Mouse (Mus musculus): Measurements from ENCODE around the gene Gm10382. TPM values are rescaled to one million over a fixed set of nuclear protein-coding genes. Genes with fewer than 3 reads are reported as not detected.
A peak's percentile ranks its signal among the peaks of the same experiment; 100 is the strongest.
"Not testable (repeated sequence)": the region's sequence is repeated elsewhere in the genome, so short reads cannot be mapped to it uniquely, and the experiment has no call there.

The Gm10382 gene
- polyA plus RNA-seq, 1 experiment from 2014 or later = 0.86 TPM

DNA sequence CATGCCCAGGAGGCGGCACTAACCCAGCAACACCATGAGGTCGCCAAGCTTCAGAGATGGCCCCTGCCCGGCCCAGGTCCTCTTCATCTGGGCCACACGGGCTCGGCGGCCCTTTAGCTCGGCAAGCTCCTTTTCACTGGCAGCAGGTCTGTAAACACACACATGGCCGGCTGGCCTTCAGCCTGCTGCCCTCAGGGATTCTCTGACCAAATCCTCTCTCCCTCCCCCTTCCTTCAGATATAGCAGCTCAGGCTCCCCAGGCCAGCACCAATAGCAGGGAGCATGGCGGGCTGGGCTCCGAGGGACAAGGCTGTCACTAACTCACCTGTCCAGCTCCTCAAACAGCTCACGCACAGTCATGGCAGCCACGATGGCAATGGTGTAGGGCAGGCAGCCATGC, 29.5 kb downstream of the Gm10382 start:
- H3K9me3 ChIP-seq = no peaks in the 10 kb centered on the region
- no peaks in the 10 kb centered on the region for H3K27me3 ChIP-seq (ENCODE audit: insufficient read depth, poor library complexity, severe bottlenecking)
- no peak overlapping the region for H3K4me3 ChIP-seq
- H3K4me1 ChIP-seq (replicated peaks) = no peaks in the 10 kb centered on the region
- no peak for DNase-seq (ENCODE audit: low spot score)
- 93% methylated on average over 12 of the region's 12 CpGs for WGBS
- no peak overlapping the region for H3K27ac ChIP-seq
- H3K36me3 ChIP-seq = peaks cover 100% of the 10 kb centered on the region

DNA sequence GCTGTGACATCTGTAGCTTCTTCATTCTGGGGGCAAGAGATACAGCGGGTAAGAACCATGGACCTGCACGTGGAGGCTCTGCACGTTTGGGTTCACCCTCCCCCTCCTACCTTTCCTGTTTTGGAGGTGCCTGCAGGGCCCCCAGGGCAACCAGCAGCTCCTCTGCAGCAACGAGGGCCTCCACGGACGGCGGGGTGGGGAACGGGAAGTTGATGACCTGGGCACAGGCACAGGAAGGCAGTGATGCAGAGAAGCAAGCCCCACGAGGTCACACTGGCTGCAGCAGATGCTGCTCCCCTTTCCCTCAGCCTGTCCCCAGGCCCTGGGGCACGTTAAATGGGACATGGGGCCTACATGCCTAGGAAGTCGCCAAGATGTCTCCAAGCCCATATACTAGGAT, 30.0 kb downstream of the Gm10382 start:
- Histone ChIP-seq H3K36me3 (peaks cover 100% of the 10 kb centered on the region), H3K4me1 (replicated peaks) (no peaks in the 10 kb centered on the region), H3K27me3 (ENCODE audit: insufficient read depth, poor library complexity, severe bottlenecking) (no peaks in the 10 kb centered on the region), H3K27ac (no peak overlapping the region), H3K4me3 (no peak overlapping the region), H3K9me3 (no peaks in the 10 kb centered on the region)
- 85% methylated on average over 11 of the region's 11 CpGs for WGBS
- DNase-seq (ENCODE audit: low spot score) = no peak

DNA sequence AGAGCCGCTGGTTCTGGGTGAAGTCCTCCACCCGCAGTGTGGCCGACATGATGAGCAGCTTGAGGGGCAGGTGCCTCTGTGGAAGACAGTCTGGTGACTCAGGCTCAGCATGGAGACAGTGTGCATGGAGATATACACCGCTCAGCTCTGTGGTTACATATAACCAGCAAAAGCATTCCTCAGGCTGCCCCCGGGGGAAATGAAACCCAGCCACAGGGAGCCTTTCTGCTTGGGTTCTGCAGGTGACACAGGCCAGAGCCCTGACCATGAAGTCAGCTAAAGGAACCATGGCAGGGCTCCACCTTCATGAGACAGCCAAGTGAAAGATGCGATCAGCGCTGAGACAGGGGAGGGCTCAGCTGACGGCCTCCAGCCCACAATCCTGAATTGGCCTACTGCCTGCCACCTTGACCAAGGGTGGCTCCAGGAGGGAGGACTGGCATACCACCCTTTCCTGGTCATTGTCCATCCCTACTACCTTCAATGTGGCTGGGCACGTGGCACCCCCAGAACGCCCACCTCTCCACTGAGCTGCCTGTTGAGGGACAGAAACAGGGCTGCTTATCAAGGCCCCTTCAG, 36.7 kb downstream of the Gm10382 start:
- Histone ChIP-seq H3K27me3 (ENCODE audit: insufficient read depth, poor library complexity, severe bottlenecking) (no peaks in the 10 kb centered on the region), H3K9me3 (no peaks in the 10 kb centered on the region), H3K36me3 (peaks cover 100% of the 10 kb centered on the region), H3K4me1 (replicated peaks) (no peaks in the 10 kb centered on the region), H3K4me3 (no peak overlapping the region), H3K27ac (no peak overlapping the region)
- 97% methylated on average over 10 of the region's 10 CpGs for WGBS
- DNase-seq (ENCODE audit: low spot score) = no peak

DNA sequence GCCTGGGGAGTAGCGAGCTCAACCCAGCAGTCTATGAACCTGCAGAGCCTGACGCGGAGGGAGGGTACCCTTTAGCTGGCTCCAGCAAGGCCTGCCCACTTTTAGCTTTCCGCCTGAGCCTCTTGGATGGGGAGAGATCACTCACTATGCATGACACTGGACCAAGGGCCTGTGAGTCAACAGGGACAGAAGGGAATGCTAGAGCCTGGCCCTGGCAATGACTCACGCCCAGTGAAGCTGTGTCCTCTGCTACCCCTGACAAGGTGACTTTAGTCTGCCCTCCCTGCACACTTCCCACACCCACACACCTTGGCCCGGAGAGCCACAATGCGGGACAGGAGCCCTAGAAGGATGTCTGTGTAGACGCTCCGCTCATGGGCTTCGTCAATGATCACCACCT, 37.2 kb downstream of the Gm10382 start:
- H3K27me3 ChIP-seq (ENCODE audit: insufficient read depth, poor library complexity, severe bottlenecking) = no peaks in the 10 kb centered on the region
- 89% methylated on average over 10 of the region's 10 CpGs for WGBS
- no peaks in the 10 kb centered on the region for H3K4me1 ChIP-seq (replicated peaks)
- no peak overlapping the region for H3K4me3 ChIP-seq
- H3K27ac ChIP-seq = no peak overlapping the region
- H3K36me3 ChIP-seq = peaks cover 100% of the 10 kb centered on the region
- H3K9me3 ChIP-seq = no peaks in the 10 kb centered on the region
- DNase-seq (ENCODE audit: low spot score) = no peak

DNA sequence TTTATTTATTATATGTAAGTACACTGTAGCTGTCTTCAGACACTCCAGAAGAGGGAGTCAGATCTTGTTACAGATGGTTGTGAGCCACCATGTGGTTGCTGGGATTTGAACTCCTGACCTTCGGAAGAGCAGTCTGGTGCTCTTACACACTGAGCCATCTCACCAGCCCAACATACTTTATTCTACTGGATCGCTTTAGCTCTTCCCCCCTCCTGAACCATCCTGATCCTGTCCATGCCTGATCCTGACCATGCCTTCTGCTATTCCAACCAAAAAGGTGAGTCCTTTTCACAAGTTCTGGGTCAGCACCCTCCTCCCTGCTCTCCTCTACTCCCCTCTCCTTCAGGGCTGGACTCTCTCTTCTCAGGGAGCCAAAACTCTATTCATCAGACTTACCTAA, 43.2 kb downstream of the Gm10382 start:
- Histone ChIP-seq H3K4me3 (peak overlapping the region; percentile 90; the same call in 1 of the 2 replicates), H3K36me3 (peaks cover 46% of the 10 kb centered on the region)
- DNase-seq (ENCODE audit: low spot score) = not testable (repeated sequence)

DNA sequence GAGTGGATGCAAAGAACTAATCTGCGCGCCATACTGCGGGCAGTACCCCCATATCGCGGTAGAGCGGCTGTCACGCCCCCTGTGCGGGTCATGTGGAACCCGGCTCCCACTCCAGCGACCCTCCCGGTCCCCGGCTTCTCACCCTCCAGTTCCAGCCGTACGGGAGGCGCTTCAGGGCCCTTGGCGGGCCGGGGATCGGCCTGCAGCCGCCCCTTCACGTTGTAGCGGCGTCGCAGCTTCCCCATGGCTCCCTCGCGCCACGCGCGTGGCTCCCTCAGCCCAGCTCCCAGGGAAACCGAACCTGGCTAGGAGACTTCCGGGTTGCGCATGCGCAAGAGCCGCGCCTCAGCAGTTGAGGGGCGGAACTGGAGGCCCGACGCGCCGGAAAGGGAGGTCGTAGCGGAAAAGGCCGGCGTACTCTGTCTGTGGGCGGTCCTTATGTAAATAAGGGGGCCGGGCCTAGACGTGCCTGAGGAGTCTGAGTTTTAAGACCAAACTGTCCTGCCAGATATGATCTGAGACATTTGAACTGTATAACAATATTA, 44.7 kb downstream of the Gm10382 start, which contains the start of gene Dhx37:
TSS of gene Dhx37 (minus strand) at position 329 of the 545 bp plus-strand sequence.
- peak; percentile 95 for DNase-seq (ENCODE audit: low spot score)
- peaks cover 30% of the 10 kb centered on the region for H3K36me3 ChIP-seq
- H3K27me3 ChIP-seq (ENCODE audit: insufficient read depth, poor library complexity, severe bottlenecking) = no peaks in the 10 kb centered on the region
- peak within 1 kb of the TSS; percentile 92 for H3K27ac ChIP-seq
- WGBS = under 1% methylated on average over 46 of the region's 46 CpGs
- H3K4me1 ChIP-seq (replicated peaks) = peaks cover 16% of the 10 kb centered on the region
- no peaks in the 10 kb centered on the region for H3K9me3 ChIP-seq
- H3K4me3 ChIP-seq = peak within 1 kb of the TSS; percentile 90

More for the DNA sequence above, 43.2 kb downstream of the Gm10382 start:
- peaks cover 16% of the 10 kb centered on the region for H3K4me1 ChIP-seq (replicated peaks)
- not testable (repeated sequence) for H3K27me3 ChIP-seq (ENCODE audit: insufficient read depth, poor library complexity, severe bottlenecking); H3K27ac ChIP-seq; H3K9me3 ChIP-seq
- WGBS = 99% methylated on average over 2 of the region's 2 CpGs

DNA sequence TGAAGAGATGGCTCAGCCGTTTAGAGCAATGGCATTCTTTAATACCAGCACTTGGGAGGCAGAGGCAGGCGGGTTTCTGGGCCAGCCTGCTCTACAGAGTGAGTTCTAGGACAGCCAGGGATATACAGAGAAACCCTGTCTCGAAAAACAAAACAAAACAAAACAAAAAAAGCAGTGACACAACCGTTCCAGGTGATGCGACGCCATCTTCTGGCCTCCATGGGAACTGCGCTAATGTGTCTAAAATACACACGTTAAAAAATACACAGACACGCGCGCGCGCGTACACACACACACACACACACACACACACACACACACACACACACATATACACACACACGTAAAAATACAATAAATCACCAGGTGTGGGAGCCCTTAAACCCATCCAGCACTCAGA, 45.2 kb downstream of the Gm10382 start:
- Histone ChIP-seq H3K4me1 (replicated peaks) (peaks cover 16% of the 10 kb centered on the region), H3K4me3 (peak overlapping the region; percentile 90), H3K36me3 (peaks cover 25% of the 10 kb centered on the region), H3K27ac (peak overlapping the region; percentile 92; the same call in 1 of the 2 replicates)
- WGBS = 57% methylated on average over 15 of the region's 15 CpGs
- not testable (repeated sequence) for H3K9me3 ChIP-seq; H3K27me3 ChIP-seq (ENCODE audit: insufficient read depth, poor library complexity, severe bottlenecking); DNase-seq (ENCODE audit: low spot score)

Other genes with a start within 250 kb of the Gm10382 start
- 18.1 and 19.7 TPM in 2 replicates for gene Ncor2, start 210.1 kb upstream of the Gm10382 start, polyA plus RNA-seq (2016; fragmentation: Nextera tagmentation; extraction: Ambion mirVana)
- 41.2 and 43.6 TPM in 2 replicates for gene Scarb1, start 48.2 kb upstream of the Gm10382 start, polyA plus RNA-seq (2016; fragmentation: Nextera tagmentation; extraction: Ambion mirVana)
- 928 and 1,134 TPM in 2 replicates for gene Ubc, start 880 bp downstream of the Gm10382 start, polyA plus RNA-seq (2016; fragmentation: Nextera tagmentation; extraction: Ambion mirVana)
- 19.2 and 21.0 TPM in 2 replicates for gene Dhx37, start 44.8 kb downstream of the Gm10382 start, polyA plus RNA-seq (2016; fragmentation: Nextera tagmentation; extraction: Ambion mirVana)
- 46.9 and 53.8 TPM in 2 replicates for gene Bri3bp, start 52.2 kb downstream of the Gm10382 start, polyA plus RNA-seq (2016; fragmentation: Nextera tagmentation; extraction: Ambion mirVana)
- gene Aacs, start 86.5 kb downstream of the Gm10382 start, polyA plus RNA-seq (2016; fragmentation: Nextera tagmentation; extraction: Ambion mirVana) = 63.4 and 73.4 TPM in 2 replicates
- 0.21 and 0.41 TPM in 2 replicates for gene Tmem132b, start 142.5 kb downstream of the Gm10382 start, polyA plus RNA-seq (2016; fragmentation: Nextera tagmentation; extraction: Ambion mirVana)

Measured in hindbrain, embryonic 10.5 days (tissue).